Mouse (Mus musculus): Measurements from ENCODE around the gene Rhobtb3.

Rhobtb3 gene

DNA sequence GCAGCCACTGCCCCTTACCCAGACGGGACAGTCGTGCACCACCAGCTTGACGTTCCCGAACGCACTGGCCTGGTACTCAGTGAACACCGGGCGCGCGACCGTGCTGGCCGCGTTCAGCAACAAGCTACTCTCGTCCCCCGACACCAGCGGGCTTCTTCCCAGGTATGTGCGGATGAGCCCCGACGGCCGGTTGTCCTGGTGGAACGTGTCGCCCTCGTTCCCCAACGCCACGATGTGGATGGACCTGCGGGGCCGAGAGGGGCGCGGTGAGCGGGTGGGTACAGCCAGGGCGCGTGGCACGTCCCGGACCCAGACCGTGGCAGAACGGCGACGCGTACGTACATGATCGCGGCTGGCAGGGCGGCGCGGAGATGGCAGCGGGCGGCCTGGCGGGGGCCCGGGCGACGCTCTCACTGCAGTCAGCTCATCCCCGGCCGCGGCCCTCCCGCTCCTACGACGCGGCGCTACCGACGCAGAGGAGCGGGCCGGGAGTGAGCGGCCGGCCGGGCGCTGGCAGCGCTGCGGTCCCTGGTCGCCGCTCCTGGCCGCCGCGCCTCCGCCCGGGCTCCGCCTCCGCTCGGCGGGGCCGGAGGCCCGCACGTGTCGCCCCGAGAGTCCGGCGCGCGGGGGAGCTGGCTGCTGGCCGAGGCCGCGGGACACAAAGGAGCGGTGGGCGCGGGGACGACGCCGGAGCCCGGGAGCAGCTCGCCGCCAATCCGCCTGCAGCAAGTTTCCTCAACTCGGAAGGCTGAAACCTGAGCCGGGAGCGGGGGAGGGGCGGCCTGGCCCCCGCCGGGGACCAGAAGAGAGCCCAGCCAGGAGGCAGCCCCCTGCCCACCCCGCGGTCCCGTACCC is at the start of gene Rhobtb3:
Rhobtb3 (minus strand) TSS at position 737 of the 855 bp plus-strand sequence.
- TF ChIP-seq CTCF (conservative IDR thresholded peaks at IDR 0.05; ENCODE audit: low read length) (no peak), NANOG (IDR thresholded peaks at IDR 0.05; ENCODE audit: borderline replicate concordance, low read length) (no peak), POU5F1 (IDR thresholded peaks at IDR 0.05; ENCODE audit: borderline replicate concordance, low read length) (no peak)
- peaks cover 6% of the 10 kb centered on the region for H3K4me1 ChIP-seq (replicated peaks; ENCODE audit: low read depth, low read length)

DNA sequence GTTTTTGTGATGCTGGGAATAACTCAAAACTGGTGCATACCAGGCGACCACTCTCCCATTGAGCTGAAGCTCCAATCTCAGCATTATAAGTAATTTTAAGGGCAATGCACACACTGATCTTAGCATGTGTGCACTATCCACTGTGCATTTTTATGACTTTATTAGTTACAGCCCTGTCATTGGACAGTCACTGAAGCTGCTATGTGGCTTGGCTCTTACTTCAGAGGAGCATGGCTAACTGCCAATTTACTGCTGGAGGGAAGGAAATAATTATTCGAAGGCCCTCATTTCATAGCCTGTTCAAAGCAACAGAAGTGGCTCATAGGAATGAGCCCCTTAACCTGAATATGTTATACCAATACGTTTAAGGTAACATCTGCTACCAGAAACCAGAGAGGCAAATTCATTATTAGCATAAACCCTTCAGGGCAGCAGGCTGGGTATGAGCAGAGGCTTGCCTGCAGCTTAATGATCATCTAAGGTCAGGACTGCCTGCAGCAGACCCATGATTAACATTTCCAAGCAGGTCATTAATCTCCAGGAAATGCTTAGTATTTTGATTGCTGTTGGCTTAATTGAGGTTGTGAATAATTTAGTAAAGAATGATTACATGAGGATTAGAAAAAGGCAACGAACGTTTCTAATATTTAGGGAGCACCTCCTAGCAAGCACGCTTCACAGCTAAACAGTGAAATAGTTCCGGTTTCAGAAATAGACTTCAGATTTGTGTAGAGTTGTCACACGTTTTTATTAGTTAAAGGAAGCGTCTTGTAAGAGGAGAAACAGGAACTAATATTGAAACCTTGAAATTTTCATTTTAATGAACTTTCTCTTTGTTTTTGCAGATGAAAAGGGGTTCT is 48.7 kb upstream of the Rhobtb3 start:
- H3K4me1 ChIP-seq (replicated peaks; ENCODE audit: low read depth, low read length) = no peaks in the 10 kb centered on the region
- H3K36me3 ChIP-seq (ENCODE audit: insufficient read depth, low read length) = no peaks in the 10 kb centered on the region
- H3K4me3 ChIP-seq (replicated peaks; ENCODE audit: low read length) = no peak overlapping the region
- no peaks in the 10 kb centered on the region for H3K27me3 ChIP-seq (ENCODE audit: insufficient read depth, low read length)
- peaks cover 12% of the 10 kb centered on the region; the same call in 1 of the 2 replicates for H3K9me3 ChIP-seq (ENCODE audit: low read length)
- TF ChIP-seq POU5F1 (IDR thresholded peaks at IDR 0.05; ENCODE audit: borderline replicate concordance, low read length) = no peak
- no peak for TF ChIP-seq NANOG (IDR thresholded peaks at IDR 0.05; ENCODE audit: borderline replicate concordance, low read length)
- no peak for TF ChIP-seq CTCF (conservative IDR thresholded peaks at IDR 0.05; ENCODE audit: low read length)

More for the DNA sequence above, at the start of gene Rhobtb3:
- no peaks in the 10 kb centered on the region for H3K36me3 ChIP-seq (ENCODE audit: insufficient read depth, low read length)
- H3K27me3 ChIP-seq (ENCODE audit: insufficient read depth, low read length) = peaks cover 11% of the 10 kb centered on the region
- H3K9me3 ChIP-seq (ENCODE audit: low read length) = no peaks in the 10 kb centered on the region
- peak within 1 kb of the TSS; percentile 90 for H3K4me3 ChIP-seq (replicated peaks; ENCODE audit: low read length)

DNA sequence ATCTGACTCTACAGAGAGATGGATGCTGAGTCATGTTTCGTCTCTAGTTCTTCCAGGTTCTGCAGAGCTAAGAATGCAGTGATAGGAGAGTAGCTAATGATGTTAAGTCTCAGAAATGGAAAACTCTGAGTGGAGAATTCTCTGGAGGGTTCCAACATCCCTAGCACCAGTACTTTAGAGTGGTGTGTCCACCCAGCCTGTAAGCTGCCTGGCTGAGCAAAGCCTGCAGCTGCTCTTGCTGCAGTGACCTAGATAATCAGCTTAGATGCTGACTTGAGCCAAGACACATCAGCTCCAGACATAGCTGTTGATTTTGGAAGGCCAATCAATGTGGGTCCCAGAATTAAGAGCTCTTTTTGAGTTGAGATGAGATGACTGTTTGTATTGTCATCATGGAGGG is 44.4 kb upstream of the Rhobtb3 start:
- Histone ChIP-seq H3K4me1 (replicated peaks; ENCODE audit: low read depth, low read length) (no peaks in the 10 kb centered on the region), H3K9me3 (ENCODE audit: low read length) (no peaks in the 10 kb centered on the region), H3K36me3 (ENCODE audit: insufficient read depth, low read length) (no peaks in the 10 kb centered on the region), H3K27me3 (ENCODE audit: insufficient read depth, low read length) (no peaks in the 10 kb centered on the region), H3K4me3 (replicated peaks; ENCODE audit: low read length) (no peak overlapping the region)
- no peak for TF ChIP-seq NANOG (IDR thresholded peaks at IDR 0.05; ENCODE audit: borderline replicate concordance, low read length)

DNA sequence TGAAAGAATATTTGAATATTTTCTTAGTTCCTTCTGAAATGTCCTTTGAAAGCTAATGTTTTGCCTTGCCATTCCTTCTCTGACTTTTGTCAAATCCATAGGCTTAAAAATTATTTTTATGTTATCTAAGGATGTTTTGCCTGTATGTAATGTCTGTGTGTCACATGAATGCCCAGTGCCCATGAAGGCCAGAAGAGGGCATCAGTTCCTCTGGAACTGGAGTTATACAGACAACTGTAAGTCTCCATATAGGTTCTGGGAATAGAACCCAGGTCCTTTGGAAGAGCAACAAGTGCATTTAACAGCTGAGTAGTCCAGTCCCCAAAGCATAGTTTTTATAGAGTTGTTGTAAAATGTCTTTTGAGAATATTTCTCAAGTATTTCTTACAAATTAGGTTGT is 38.2 kb upstream of the Rhobtb3 start:
- Histone ChIP-seq H3K9me3 (ENCODE audit: low read length) (no peaks in the 10 kb centered on the region), H3K27me3 (ENCODE audit: insufficient read depth, low read length) (no peaks in the 10 kb centered on the region), H3K4me3 (replicated peaks; ENCODE audit: low read length) (no peak overlapping the region), H3K4me1 (replicated peaks; ENCODE audit: low read depth, low read length) (no peaks in the 10 kb centered on the region), H3K36me3 (ENCODE audit: insufficient read depth, low read length) (no peaks in the 10 kb centered on the region)
- no peak for TF ChIP-seq POU5F1 (IDR thresholded peaks at IDR 0.05; ENCODE audit: borderline replicate concordance, low read length)
- 0 out of 2 replicates have a peak, but pooled peaks have one; percentile 12 for TF ChIP-seq CTCF (conservative IDR thresholded peaks at IDR 0.05; ENCODE audit: low read length)

DNA sequence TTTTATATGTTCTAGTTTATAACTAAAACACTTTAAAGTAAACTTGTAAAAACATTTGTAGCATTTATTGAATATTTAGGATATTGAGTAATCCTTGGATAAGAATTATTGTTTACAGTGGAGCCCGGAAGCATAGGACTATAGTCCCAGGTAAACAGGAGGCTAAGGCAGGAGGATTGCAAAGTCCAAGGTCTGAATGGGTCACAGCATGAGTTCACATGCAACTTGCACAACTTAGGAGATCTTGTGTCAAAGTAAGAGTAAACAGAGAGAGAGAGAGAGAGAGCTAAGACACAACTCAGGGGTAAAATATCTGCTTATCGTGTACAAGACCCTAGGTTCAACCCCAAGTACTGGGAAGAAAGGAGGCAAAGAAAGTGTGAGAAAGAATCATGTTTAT is 32.9 kb upstream of the Rhobtb3 start:
- H3K9me3 ChIP-seq (ENCODE audit: low read length) = no peaks in the 10 kb centered on the region
- H3K36me3 ChIP-seq (ENCODE audit: insufficient read depth, low read length) = no peaks in the 10 kb centered on the region
- H3K27me3 ChIP-seq (ENCODE audit: insufficient read depth, low read length) = no peaks in the 10 kb centered on the region
- no peaks in the 10 kb centered on the region for H3K4me1 ChIP-seq (replicated peaks; ENCODE audit: low read depth, low read length)
- TF ChIP-seq CTCF (conservative IDR thresholded peaks at IDR 0.05; ENCODE audit: low read length) (no peak), NANOG (IDR thresholded peaks at IDR 0.05; ENCODE audit: borderline replicate concordance, low read length) (no peak), POU5F1 (IDR thresholded peaks at IDR 0.05; ENCODE audit: borderline replicate concordance, low read length) (no peak)
- no peak overlapping the region for H3K4me3 ChIP-seq (replicated peaks; ENCODE audit: low read length)

DNA sequence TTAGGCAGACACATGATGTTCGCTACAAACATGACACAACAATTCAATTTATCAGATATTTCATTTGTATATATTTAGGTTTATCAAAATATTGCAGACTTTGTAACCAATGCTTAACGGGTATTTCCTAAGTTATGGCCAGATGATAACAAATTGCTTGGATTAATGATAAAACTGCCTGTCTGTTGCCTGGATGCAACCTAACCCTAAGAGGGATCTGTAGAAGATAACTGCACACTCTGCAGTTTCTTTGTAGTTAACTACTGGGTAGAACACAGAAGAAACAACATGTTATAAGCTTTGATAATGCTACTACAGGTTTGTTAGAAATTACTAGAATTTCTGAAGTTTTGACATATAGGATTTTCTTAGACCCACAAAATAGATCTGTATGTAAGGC is 32.5 kb upstream of the Rhobtb3 start:
- Histone ChIP-seq H3K36me3 (ENCODE audit: insufficient read depth, low read length) (no peaks in the 10 kb centered on the region), H3K4me3 (replicated peaks; ENCODE audit: low read length) (no peak overlapping the region), H3K9me3 (ENCODE audit: low read length) (no peaks in the 10 kb centered on the region), H3K4me1 (replicated peaks; ENCODE audit: low read depth, low read length) (no peaks in the 10 kb centered on the region), H3K27me3 (ENCODE audit: insufficient read depth, low read length) (no peaks in the 10 kb centered on the region)
- TF ChIP-seq POU5F1 (IDR thresholded peaks at IDR 0.05; ENCODE audit: borderline replicate concordance, low read length) (no peak), CTCF (conservative IDR thresholded peaks at IDR 0.05; ENCODE audit: low read length) (no peak), NANOG (IDR thresholded peaks at IDR 0.05; ENCODE audit: borderline replicate concordance, low read length) (no peak)

DNA sequence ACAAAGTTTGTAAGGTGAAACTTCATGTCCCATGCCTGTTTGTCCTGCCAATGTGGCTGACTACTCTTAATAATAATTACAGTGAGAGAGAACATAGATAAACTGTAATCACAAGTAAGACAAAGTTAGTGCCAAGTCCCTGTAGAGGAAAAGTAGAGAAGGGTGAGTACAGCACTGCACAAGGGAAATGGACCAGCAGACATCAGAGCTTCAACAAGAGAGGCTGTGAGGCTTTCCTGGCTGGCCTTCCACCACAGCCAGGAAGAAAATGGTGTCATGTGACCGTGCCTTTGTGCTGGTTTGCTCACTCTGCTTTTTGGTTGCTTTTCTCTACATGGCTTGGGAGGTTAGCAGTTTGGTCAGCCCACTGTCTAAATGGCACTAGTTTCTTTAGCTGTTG is 31.9 kb upstream of the Rhobtb3 start:
- no peaks in the 10 kb centered on the region for H3K9me3 ChIP-seq (ENCODE audit: low read length)
- H3K4me3 ChIP-seq (replicated peaks; ENCODE audit: low read length) = no peak overlapping the region
- H3K4me1 ChIP-seq (replicated peaks; ENCODE audit: low read depth, low read length) = no peaks in the 10 kb centered on the region
- no peak for TF ChIP-seq POU5F1 (IDR thresholded peaks at IDR 0.05; ENCODE audit: borderline replicate concordance, low read length)
- no peak for TF ChIP-seq CTCF (conservative IDR thresholded peaks at IDR 0.05; ENCODE audit: low read length)
- TF ChIP-seq NANOG (IDR thresholded peaks at IDR 0.05; ENCODE audit: borderline replicate concordance, low read length) = no peak
- no peaks in the 10 kb centered on the region for H3K36me3 ChIP-seq (ENCODE audit: insufficient read depth, low read length)
- no peaks in the 10 kb centered on the region for H3K27me3 ChIP-seq (ENCODE audit: insufficient read depth, low read length)

DNA sequence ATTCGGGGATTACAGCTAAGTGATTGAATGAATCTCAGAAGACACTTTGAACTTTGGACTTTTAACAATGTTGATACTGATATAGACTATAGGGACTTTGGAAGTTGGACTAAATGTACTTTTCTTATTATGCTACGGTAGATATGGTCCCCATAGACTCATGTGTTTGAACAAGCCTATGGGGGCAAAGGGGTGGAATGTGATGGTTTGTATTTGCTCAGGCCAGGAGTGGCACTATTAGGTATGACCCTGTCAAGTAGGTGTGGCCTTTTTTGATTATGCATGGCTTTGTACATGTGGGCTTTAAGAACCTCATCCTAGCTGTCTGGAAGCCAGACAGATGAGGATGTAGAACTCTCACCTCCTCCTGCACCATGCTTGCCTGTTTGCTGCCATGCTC is 30.8 kb upstream of the Rhobtb3 start:
- no peaks in the 10 kb centered on the region for H3K27me3 ChIP-seq (ENCODE audit: insufficient read depth, low read length)
- no peak overlapping the region for H3K4me3 ChIP-seq (replicated peaks; ENCODE audit: low read length)
- no peaks in the 10 kb centered on the region for H3K9me3 ChIP-seq (ENCODE audit: low read length)
- no peaks in the 10 kb centered on the region for H3K36me3 ChIP-seq (ENCODE audit: insufficient read depth, low read length)
- no peak for TF ChIP-seq NANOG (IDR thresholded peaks at IDR 0.05; ENCODE audit: borderline replicate concordance, low read length)
- no peak for TF ChIP-seq CTCF (conservative IDR thresholded peaks at IDR 0.05; ENCODE audit: low read length)
- no peak for TF ChIP-seq POU5F1 (IDR thresholded peaks at IDR 0.05; ENCODE audit: borderline replicate concordance, low read length)
- no peaks in the 10 kb centered on the region for H3K4me1 ChIP-seq (replicated peaks; ENCODE audit: low read depth, low read length)
